ENCODE assay signal across 9 mouse cellular contexts in the genomic region with DNA sequence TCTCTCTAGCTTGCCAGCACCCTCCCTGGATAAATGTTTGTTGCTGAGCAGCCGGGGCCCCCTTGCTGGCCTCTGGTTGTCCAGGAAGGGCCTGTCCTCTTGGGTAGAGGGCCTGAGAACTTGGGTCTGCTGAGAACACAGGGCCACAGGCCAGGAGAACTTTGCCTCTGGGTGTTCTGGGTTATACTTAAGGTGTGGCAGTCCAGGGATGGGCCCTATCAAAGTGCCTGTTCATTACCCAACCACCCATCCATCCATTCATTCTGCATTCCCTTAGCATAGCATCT. TPM values are rescaled to one million over a fixed set of nuclear protein-coding genes. Genes with fewer than 3 reads are reported as not detected.
A peak's percentile ranks its signal among the peaks of the same experiment; 100 is the strongest.
DNase-seq lines count a peak whose midpoint lies in the region; ATAC-seq and TF ChIP-seq lines count a peak whose summit lies in the region.
"Had no signal": no experiment of that assay in that cellular context is flagged by ENCODE, and none has a peak within 500 bp of the region (broad histone marks: within the 10 kb centered on the region; RNA-seq: fewer than 3 reads in every experiment).

No protein-coding gene starts in this region.

- no peaks in the 10 kb centered on the region for H3K9me3 ChIP-seq in heart, embryonic 11.5 days (replicated peaks; ENCODE audit: control insufficient read depth, low read length)
- H3K9me3 ChIP-seq in E14TG2a.4 (ENCODE audit: low read length): no peaks in the 10 kb centered on the region
- H3K9me3 ChIP-seq in forebrain, embryonic 16.5 days (ENCODE audit: control insufficient read depth, low read length): no peaks in the 10 kb centered on the region
- H3K9me3 ChIP-seq in liver, embryonic 16.5 days (replicated peaks; ENCODE audit: control insufficient read depth, low read length): 0 out of 2 replicates have a peak, but pooled peaks cover 2% of the 10 kb centered on the region

- H3K9ac ChIP-seq in heart, embryonic 11.5 days (ENCODE audit: low read depth, low read length): peak overlapping the region; percentile 77
- H3K9ac ChIP-seq in forebrain, embryonic 16.5 days (replicated peaks; ENCODE audit: low read depth, low read length): peak overlapping the region; percentile 83
- peak overlapping the region; percentile 82 for H3K9ac ChIP-seq in liver, embryonic 16.5 days (ENCODE audit: low read depth, low read length)

- intact Hi-C loops in heart, postnatal 10 days (cut with DNase I): no loop called here

- H3K27ac ChIP-seq in heart, embryonic 11.5 days (ENCODE audit: low read depth, low read length): peak overlapping the region; percentile 80
- no peak overlapping the region for H3K27ac ChIP-seq in forebrain, embryonic 16.5 days (ENCODE audit: low read length)
- H3K27ac ChIP-seq in liver, embryonic 16.5 days (ENCODE audit: low read length): peak overlapping the region; percentile 85

- no peak for ATAC-seq in heart, embryonic 11.5 days (replicated peaks; ENCODE audit: insufficient number of reproducible peaks, low FRiP score, low TSS enrichment)
- ATAC-seq in forebrain, embryonic 16.5 days: no peak
- no peak for ATAC-seq in liver, embryonic 16.5 days (ENCODE audit: low read depth)

- no peak for TF ChIP-seq CTCF in E14TG2a.4 (conservative IDR thresholded peaks at IDR 0.05; ENCODE audit: low read length)

- no peaks in the 10 kb centered on the region for H3K27me3 ChIP-seq in heart, embryonic 11.5 days (ENCODE audit: control insufficient read depth, insufficient read depth, low read length)
- no peaks in the 10 kb centered on the region for H3K27me3 ChIP-seq in E14TG2a.4 (ENCODE audit: insufficient read depth, low read length)
- no peaks in the 10 kb centered on the region for H3K27me3 ChIP-seq in forebrain, embryonic 16.5 days (replicated peaks; ENCODE audit: control insufficient read depth, insufficient read depth, low read length)
- no peaks in the 10 kb centered on the region for H3K27me3 ChIP-seq in liver, embryonic 16.5 days (ENCODE audit: control insufficient read depth, insufficient read depth, low read depth, low read length)

- peak overlapping the region; percentile 97 for H3K4me2 ChIP-seq in heart, embryonic 11.5 days
- H3K4me2 ChIP-seq in forebrain, embryonic 16.5 days (ENCODE audit: low read length): peak overlapping the region; percentile 99
- peak overlapping the region; percentile 97 for H3K4me2 ChIP-seq in liver, embryonic 16.5 days (ENCODE audit: low read depth, low read length)

- peaks cover 7% of the 10 kb centered on the region for H3K36me3 ChIP-seq in heart, embryonic 11.5 days (ENCODE audit: control insufficient read depth, insufficient read depth, low read length)
- peaks cover 47% of the 10 kb centered on the region for H3K36me3 ChIP-seq in E14TG2a.4 (ENCODE audit: insufficient read depth, low read length)
- peaks cover 2% of the 10 kb centered on the region for H3K36me3 ChIP-seq in forebrain, embryonic 16.5 days (ENCODE audit: control insufficient read depth, insufficient read depth)
- H3K36me3 ChIP-seq in liver, embryonic 16.5 days (ENCODE audit: control insufficient read depth, insufficient read depth): peaks cover 4% of the 10 kb centered on the region

- 71% methylated on average over 1 of the region's 1 CpGs for WGBS in heart, embryonic 11.5 days (ENCODE audit: insufficient replicate concordance)
- WGBS in forebrain, embryonic 16.5 days: 80% methylated on average over 1 of the region's 1 CpGs
- 24% methylated on average over 1 of the region's 1 CpGs for WGBS in liver, embryonic 16.5 days (ENCODE audit: insufficient replicate concordance)

- DNase-seq in heart, postnatal 10 days: no peak
- no peak for DNase-seq in right cerebral cortex, postnatal 10 days (ENCODE audit: low spot score in 2 of 2)
- DNase-seq in layer of hippocampus, adult 9-11 months: no peak
- DNase-seq in layer of hippocampus, postnatal 14 days (ENCODE audit: low spot score in 2 of 2): no peak
- DNase-seq: right cerebral cortex, postnatal 25 days had no signal

- peaks cover 13% of the 10 kb centered on the region for H3K4me1 ChIP-seq in heart, embryonic 11.5 days (ENCODE audit: control insufficient read depth, insufficient read depth, low read length)
- peaks cover 75% of the 10 kb centered on the region for H3K4me1 ChIP-seq in E14TG2a.4 (replicated peaks; ENCODE audit: low read depth, low read length)
- peaks cover 16% of the 10 kb centered on the region for H3K4me1 ChIP-seq in forebrain, embryonic 16.5 days (replicated peaks; ENCODE audit: control insufficient read depth, insufficient read depth, low read length)
- peaks cover 20% of the 10 kb centered on the region for H3K4me1 ChIP-seq in liver, embryonic 16.5 days (ENCODE audit: control insufficient read depth, low read depth, low read length)

- peak overlapping the region; percentile 82 for H3K4me3 ChIP-seq in heart, embryonic 11.5 days (ENCODE audit: low read depth, low read length)
- peak overlapping the region; percentile 94 for H3K4me3 ChIP-seq in E14TG2a.4 (replicated peaks; ENCODE audit: low read length)
- peak overlapping the region; percentile 95 for H3K4me3 ChIP-seq in forebrain, embryonic 16.5 days (replicated peaks; ENCODE audit: low read length)
- peak overlapping the region; percentile 81 for H3K4me3 ChIP-seq in liver, embryonic 16.5 days (ENCODE audit: low read depth, low read length)

RNA-seq across cellular contexts. Expression of gene Dolpp1, which starts 1.3 kb away (rescaled TPM):
- 19.5 and 21.3 TPM in 2 replicates for polyA plus RNA-seq in heart, embryonic 11.5 days (2014; fragmentation: Nextera tagmentation; extraction: Ambion mirVana)
- total RNA-seq in heart, postnatal 10 days (2021): 10 to 100 TPM; 11.6 to 14.7 TPM
- polyA plus RNA-seq in forebrain, embryonic 16.5 days (2015; fragmentation: Nextera tagmentation; extraction: Ambion mirVana): 59.3 and 66.5 TPM in 2 replicates
- polyA plus RNA-seq in liver, embryonic 16.5 days (2015; fragmentation: Nextera tagmentation; extraction: Ambion mirVana): 14.7 and 16.5 TPM in 2 replicates
- total RNA-seq in layer of hippocampus, postnatal 14 days (2021): 10 to 100 TPM; 29.3 to 30.2 TPM

RNA-seq across cellular contexts. Expression of gene Crat, which starts 22.3 kb away (rescaled TPM):
- 61.5 and 66.0 TPM in 2 replicates for polyA plus RNA-seq in heart, embryonic 11.5 days (2014; fragmentation: Nextera tagmentation; extraction: Ambion mirVana)
- 100 to 1,000 TPM; 448 to 485 TPM for total RNA-seq in heart, postnatal 10 days (2021)
- 21.3 and 21.4 TPM in 2 replicates for polyA plus RNA-seq in forebrain, embryonic 16.5 days (2015; fragmentation: Nextera tagmentation; extraction: Ambion mirVana)
- 24.2 and 31.3 TPM in 2 replicates for polyA plus RNA-seq in liver, embryonic 16.5 days (2015; fragmentation: Nextera tagmentation; extraction: Ambion mirVana)
- 10 to 100 TPM; 41.0 to 41.1 TPM for total RNA-seq in layer of hippocampus, postnatal 14 days (2021)

RNA-seq across cellular contexts. Expression of gene Ptpa, which starts 22.5 kb away (rescaled TPM):
- polyA plus RNA-seq in heart, embryonic 11.5 days (2014; fragmentation: Nextera tagmentation; extraction: Ambion mirVana): 50.3 and 63.5 TPM in 2 replicates
- total RNA-seq in heart, postnatal 10 days (2021): 100 to 1,000 TPM; 125 to 133 TPM
- 146 and 163 TPM in 2 replicates for polyA plus RNA-seq in forebrain, embryonic 16.5 days (2015; fragmentation: Nextera tagmentation; extraction: Ambion mirVana)
- polyA plus RNA-seq in liver, embryonic 16.5 days (2015; fragmentation: Nextera tagmentation; extraction: Ambion mirVana): 121 TPM in 2 replicates
- total RNA-seq in layer of hippocampus, postnatal 14 days (2021): 100 to 1,000 TPM; 147 to 150 TPM

RNA-seq across cellular contexts. Expression of gene Miga2, which starts 29.3 kb away (rescaled TPM):
- 22.2 and 22.9 TPM in 2 replicates for polyA plus RNA-seq in heart, embryonic 11.5 days (2014; fragmentation: Nextera tagmentation; extraction: Ambion mirVana)
- total RNA-seq in heart, postnatal 10 days (2021): 10 to 100 TPM; 70.5 to 78.0 TPM
- 29.7 and 35.6 TPM in 2 replicates for polyA plus RNA-seq in forebrain, embryonic 16.5 days (2015; fragmentation: Nextera tagmentation; extraction: Ambion mirVana)
- polyA plus RNA-seq in liver, embryonic 16.5 days (2015; fragmentation: Nextera tagmentation; extraction: Ambion mirVana): 6.5 and 7.2 TPM in 2 replicates
- total RNA-seq in layer of hippocampus, postnatal 14 days (2021): 100 to 1,000 TPM; 105 to 115 TPM

RNA-seq across cellular contexts. Expression of gene Sh3glb2, which starts 34.2 kb away (rescaled TPM):
- polyA plus RNA-seq in heart, embryonic 11.5 days (2014; fragmentation: Nextera tagmentation; extraction: Ambion mirVana): 78.8 and 80.2 TPM in 2 replicates
- total RNA-seq in heart, postnatal 10 days (2021): 10 to 100 TPM; 62.0 to 69.5 TPM
- 159 and 203 TPM in 2 replicates for polyA plus RNA-seq in forebrain, embryonic 16.5 days (2015; fragmentation: Nextera tagmentation; extraction: Ambion mirVana)
- polyA plus RNA-seq in liver, embryonic 16.5 days (2015; fragmentation: Nextera tagmentation; extraction: Ambion mirVana): 17.0 and 19.1 TPM in 2 replicates
- 100 to 1,000 TPM; 241 to 246 TPM for total RNA-seq in layer of hippocampus, postnatal 14 days (2021)
